Mouse (Mus musculus) embryonic fibroblast, embryonic 13.5 days (primary cell): ENCODE data around the gene Gsdme. TPM values are rescaled to one million over a fixed set of nuclear protein-coding genes. Genes with fewer than 3 reads are reported as not detected.
A peak's percentile ranks its signal among the peaks of the same experiment; 100 is the strongest.

Experiments
- H3K27ac ChIP-seq: 2 replicates; pipeline ENCODE4 v1.5.1; 2012; ENCODE audit warnings: low read length, control low read depth, inconsistent platforms; ENCODE audit not compliant: insufficient read depth
- H3K4me1 ChIP-seq: 2 replicates; pipeline ENCODE4 v1.6.1; 2011; ENCODE audit warnings: low read length; ENCODE audit not compliant: control insufficient read depth, insufficient read depth
- H3K4me3 ChIP-seq: 2 replicates; pipeline ENCODE4 v1.5.1; 2011; ENCODE audit warnings: mild to moderate bottlenecking, control low read depth, low read length; ENCODE audit not compliant: insufficient read depth
- CTCF ChIP-seq: IDR thresholded peaks from 2 replicates; pipeline ENCODE4 v1.5.1; 2011; ENCODE audit warnings: mild to moderate bottlenecking, control low read depth, low read length, moderate library complexity, borderline replicate concordance; ENCODE audit not compliant: insufficient read depth
- POLR2A ChIP-seq: IDR thresholded peaks from 2 replicates; pipeline ENCODE4 v1.6.1; 2011; ENCODE audit warnings: low read depth, mild to moderate bottlenecking, control low read depth, low read length, moderate library complexity
- polyA plus RNA-seq: library from polyadenylated mRNA; stranded (reverse); fragments of >200 nt; gene quantifications from 2 replicates; pipeline ENCODE4 v1.2.4, GENCODE M21; 2011; ENCODE audit warnings: low read depth; ENCODE audit not compliant: missing spikeins, insufficient read length

Gsdme gene
- polyA plus RNA-seq, 1 experiment: 4.6 TPM

DNA sequence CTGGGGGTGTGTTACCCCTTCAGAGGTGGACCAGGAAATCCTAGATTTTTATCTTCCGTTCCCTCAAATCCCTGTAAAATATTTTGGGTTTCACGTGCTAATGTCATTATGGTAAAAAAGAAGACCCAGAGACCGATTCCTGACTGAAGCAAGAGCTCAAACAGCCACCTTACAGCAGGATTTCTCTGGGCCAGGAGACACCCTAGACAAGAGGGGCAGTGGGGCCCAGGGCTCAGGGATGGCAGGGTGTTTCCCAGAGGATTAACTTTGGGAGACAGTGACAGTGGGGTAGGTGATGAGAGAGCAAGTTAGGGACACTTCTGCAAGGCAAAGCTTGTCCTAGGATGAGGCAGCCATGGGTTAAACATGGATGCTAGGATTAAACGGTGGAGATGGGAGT is 40.1 kb downstream of the Gsdme start:
- no peak overlapping the region for H3K4me3 ChIP-seq
- no peak for TF ChIP-seq CTCF
- no peak for TF ChIP-seq POLR2A
- H3K4me1 ChIP-seq: peaks cover 4% of the 10 kb centered on the region; the same call in 1 of the 2 replicates
- H3K27ac ChIP-seq: no peak overlapping the region

DNA sequence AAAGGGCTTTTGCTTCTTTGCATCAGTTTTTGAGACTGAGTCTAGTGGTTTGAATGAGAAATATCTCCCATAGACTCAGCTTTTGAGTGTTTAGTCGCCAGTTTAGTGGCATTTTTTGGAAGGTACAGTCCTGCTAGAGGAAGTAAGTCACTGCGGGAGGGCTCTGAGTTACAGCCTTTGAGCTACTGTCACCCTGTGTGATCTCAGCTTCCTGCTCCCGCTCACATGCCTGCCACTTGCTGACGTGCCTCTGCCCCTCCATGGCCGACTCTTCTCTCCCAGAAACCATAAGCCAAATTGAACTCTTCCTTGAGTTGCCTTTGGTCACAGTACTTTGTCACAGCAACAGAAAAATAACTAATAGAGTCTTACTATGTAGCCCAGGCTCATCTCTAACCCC is 40.7 kb downstream of the Gsdme start:
- Histone ChIP-seq H3K4me3 (no peak overlapping the region), H3K4me1 (peaks cover 4% of the 10 kb centered on the region; the same call in 1 of the 2 replicates), H3K27ac (no peak overlapping the region)
- TF ChIP-seq CTCF (no peak), POLR2A (no peak)

GRCm38 (mm10) chr6:50222351-50222750 is 41.3 kb downstream of the Gsdme start:
- no peak for TF ChIP-seq POLR2A
- TF ChIP-seq CTCF: no peak
- H3K4me3 ChIP-seq: no peak overlapping the region
- peaks cover 4% of the 10 kb centered on the region; the same call in 1 of the 2 replicates for H3K4me1 ChIP-seq
- H3K27ac ChIP-seq: no peak overlapping the region

GRCm38 (mm10) chr6:50220863-50221262 is 42.8 kb downstream of the Gsdme start:
- peaks cover 4% of the 10 kb centered on the region; the same call in 1 of the 2 replicates for H3K4me1 ChIP-seq
- no peak overlapping the region for H3K27ac ChIP-seq
- TF ChIP-seq POLR2A: no peak
- peak; percentile 69; the same call in 1 of the 2 replicates for TF ChIP-seq CTCF
- no peak overlapping the region for H3K4me3 ChIP-seq

- Histone ChIP-seq H3K4me1 (no peaks in the 10 kb centered on the region), H3K4me3 (no peak overlapping the region), H3K27ac (no peak overlapping the region)
- no peak for TF ChIP-seq POLR2A
- no peak for TF ChIP-seq CTCF
These were observed 44.6 kb downstream of the Gsdme start for GRCm38 (mm10) chr6:50219066-50219465.

- H3K4me3 ChIP-seq: no peak overlapping the region
- no peak overlapping the region for H3K27ac ChIP-seq
- TF ChIP-seq CTCF (no peak), POLR2A (no peak)
- H3K4me1 ChIP-seq: no peaks in the 10 kb centered on the region
These were observed 45.0 kb downstream of the Gsdme start for GRCm38 (mm10) chr6:50218628-50219027.

GRCm38 (mm10) chr6:50215986-50216385 is 47.7 kb downstream of the Gsdme start:
- Histone ChIP-seq H3K4me1 (no peaks in the 10 kb centered on the region), H3K27ac (no peak overlapping the region), H3K4me3 (no peak overlapping the region)
- no peak for TF ChIP-seq POLR2A
- no peak for TF ChIP-seq CTCF

- TF ChIP-seq CTCF: no peak
- no peak for TF ChIP-seq POLR2A
- H3K4me3 ChIP-seq: no peak overlapping the region
- H3K4me1 ChIP-seq: no peaks in the 10 kb centered on the region
- no peak overlapping the region for H3K27ac ChIP-seq
These were observed 48.3 kb downstream of the Gsdme start for GRCm38 (mm10) chr6:50215373-50215745.

GRCm38 (mm10) chr6:50214711-50215372 is 48.8 kb downstream of the Gsdme start:
- no peak for TF ChIP-seq POLR2A
- no peak for TF ChIP-seq CTCF

DNA sequence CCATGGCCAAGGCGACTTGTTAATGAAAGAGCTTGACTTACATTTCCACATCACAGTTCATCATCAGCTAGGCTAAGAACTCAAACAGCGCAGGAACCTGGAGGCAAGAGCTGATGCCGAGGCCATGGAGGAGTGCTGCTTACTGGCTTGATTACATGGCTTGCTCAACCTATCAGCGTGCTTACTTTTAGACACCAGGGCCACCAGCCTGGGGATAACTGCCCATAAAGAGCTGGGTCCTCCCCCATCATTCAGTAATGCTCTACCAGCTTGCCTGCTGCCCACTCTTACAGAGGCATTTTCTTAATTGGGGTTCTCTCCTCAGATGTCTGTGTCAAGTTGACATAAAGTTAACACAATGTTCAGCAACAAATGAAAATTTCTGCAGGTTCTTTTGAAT is 58.6 kb downstream of the Gsdme start:
- Histone ChIP-seq H3K4me1 (no peaks in the 10 kb centered on the region), H3K4me3 (no peak overlapping the region), H3K27ac (no peak overlapping the region)
- TF ChIP-seq CTCF (no peak), POLR2A (no peak)

More at GRCm38 (mm10) chr6:50214711-50215372, 48.8 kb downstream of the Gsdme start:
- Histone ChIP-seq H3K4me1 (no peaks in the 10 kb centered on the region), H3K27ac (no peak overlapping the region), H3K4me3 (no peak overlapping the region)
